Mouse (Mus musculus): Measurements from ENCODE around the gene Got1.
A peak's percentile ranks its signal among the peaks of the same experiment; 100 is the strongest.

- TF ChIP-seq CTCF (IDR thresholded peaks at IDR 0.05; ENCODE audit: low read depth) (peak; percentile 66), EP300 (IDR thresholded peaks at IDR 0.05; ENCODE audit: low read depth) (no peak)
Observed at GRCm38 (mm10) chr19:43487429-43487828, 37.0 kb downstream of the Got1 start.

Data from heart, postnatal 0 days (tissue).